Mouse (Mus musculus) erythroblast, embryonic 14.5 days (primary cell): Measurements from ENCODE around the gene Bicra.

Experiments used
- GATA1 ChIP-seq: IDR thresholded peaks from 2 replicates; pipeline ENCODE4 v1.6.1; 2012; ENCODE audit warnings: low read length, inconsistent platforms, mixed read lengths
- TAL1 ChIP-seq: IDR thresholded peaks from 3 replicates; pipeline ENCODE4 v1.6.1; 2012; ENCODE audit warnings: low read length, inconsistent platforms, mixed read lengths

GRCm38 (mm10) chr7:15961239-15961638 lies 86.5 kb downstream of the Bicra start:
- TF ChIP-seq GATA1 (no peak), TAL1 (no peak)
